Mouse (Mus musculus) adrenal gland, postnatal 10 days (tissue): ENCODE results near the gene Usp8. TPM values are rescaled to one million over a fixed set of nuclear protein-coding genes. Genes with fewer than 3 reads are reported as not detected.
A peak's percentile ranks its signal among the peaks of the same experiment; 100 is the strongest.

Experiments
- DNase-seq: peaks from one replicate; pipeline ENCODE4 v3.0.0; 2021; ENCODE audit warnings: mixed read lengths
- long read RNA-seq, 2 experiments: library from polyadenylated mRNA; stranded (forward); transcript quantifications; one replicate each; pipeline ENCODE4 v2.0.0; 2021
- total RNA-seq, 2 experiments: library from RNA; stranded (reverse); gene quantifications; 2 replicates each; pipeline ENCODE4 v1.2.3; 2021

Usp8 gene
- 10 to 100 TPM; 55.5 to 59.3 TPM for total RNA-seq
- long read RNA-seq, experiment 1, full-length matches to known transcripts: 29 of 56 reads
- long read RNA-seq, experiment 1, partial matches to known transcripts: 19 of 56 reads
- long read RNA-seq, experiment 1, other reads (novel, unspliced or antisense): 8 of 56 reads
- long read RNA-seq, experiment 2, full-length matches to known transcripts: 44 of 56 reads
- long read RNA-seq, experiment 2, partial matches to known transcripts: 2 of 56 reads
- long read RNA-seq, experiment 2, other reads (novel, unspliced or antisense): 10 of 56 reads

DNA sequence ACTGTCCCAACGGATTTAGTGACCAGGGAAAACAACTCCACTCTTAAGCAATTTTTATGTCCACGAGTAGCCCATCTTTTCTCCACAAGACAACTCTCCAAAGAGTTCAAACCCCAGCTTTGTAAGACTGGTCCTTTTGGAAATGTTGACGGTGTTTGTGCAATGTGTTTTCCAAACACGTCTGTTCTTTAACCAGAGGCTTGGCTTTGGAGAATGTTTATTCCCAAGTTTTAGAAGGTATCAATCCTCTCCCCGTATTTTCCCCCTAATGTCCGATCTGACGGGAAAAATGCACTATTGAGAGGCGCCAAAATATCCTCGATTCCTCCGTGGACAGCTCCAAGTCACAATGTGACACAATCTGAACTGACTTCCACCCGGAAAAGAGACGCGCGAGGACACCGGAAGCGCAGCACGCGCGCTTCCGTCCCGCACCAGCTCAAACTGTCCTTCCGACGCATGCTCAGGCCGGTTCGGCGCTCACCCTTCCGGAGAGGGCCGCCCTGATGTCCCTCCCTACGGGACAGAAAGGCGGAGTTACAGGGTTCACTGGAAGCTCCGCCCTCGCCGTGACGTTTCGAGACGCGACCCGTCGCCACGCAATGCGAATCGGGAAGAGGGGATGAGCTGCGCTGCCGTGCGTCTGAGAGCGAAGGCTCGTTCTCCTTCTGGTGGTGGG is at the start of gene Usp8:
TSS of gene Usp8 (plus strand) at position 570 of the 679 bp plus-strand sequence.
- DNase-seq: peak; percentile 99

DNA sequence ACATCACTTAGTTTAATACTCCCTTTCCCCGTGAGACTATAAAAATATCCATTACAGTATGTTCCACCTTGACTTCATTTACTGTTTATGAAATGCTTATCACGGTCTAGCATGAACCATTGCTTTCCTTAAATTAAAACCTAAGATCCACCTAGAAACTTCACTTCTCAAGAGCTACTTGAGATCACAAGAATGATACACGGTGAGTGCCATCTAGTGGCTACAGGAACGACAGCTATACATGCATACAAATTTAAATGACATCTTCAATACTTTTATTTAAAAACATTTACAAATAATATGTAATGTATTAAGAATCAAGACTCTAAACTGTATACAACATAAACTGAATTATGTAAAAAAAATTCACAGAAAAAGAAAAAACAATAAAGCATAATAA is 43.6 kb upstream of the Usp8 start:
- peak; percentile 47 for DNase-seq

DNA sequence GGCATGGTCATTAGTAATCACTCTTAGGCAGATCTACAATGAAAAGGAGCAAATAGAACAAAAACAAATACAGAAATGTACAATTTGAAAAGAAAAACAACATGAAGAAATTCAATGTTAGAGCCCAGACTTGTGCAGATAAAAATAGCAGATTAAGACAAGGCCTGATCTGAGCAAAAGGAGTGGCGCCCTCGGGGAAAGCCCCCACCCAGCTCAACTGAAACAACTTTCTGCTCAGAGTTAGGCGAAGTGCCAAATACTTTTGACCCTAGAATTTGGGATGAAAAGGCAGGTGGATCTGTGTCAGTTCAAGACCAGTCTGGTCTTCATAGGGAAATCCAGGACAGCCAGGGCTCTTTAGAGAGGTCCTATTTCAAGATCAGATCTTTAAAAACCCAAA is 41.1 kb upstream of the Usp8 start:
- DNase-seq: no peak

DNA sequence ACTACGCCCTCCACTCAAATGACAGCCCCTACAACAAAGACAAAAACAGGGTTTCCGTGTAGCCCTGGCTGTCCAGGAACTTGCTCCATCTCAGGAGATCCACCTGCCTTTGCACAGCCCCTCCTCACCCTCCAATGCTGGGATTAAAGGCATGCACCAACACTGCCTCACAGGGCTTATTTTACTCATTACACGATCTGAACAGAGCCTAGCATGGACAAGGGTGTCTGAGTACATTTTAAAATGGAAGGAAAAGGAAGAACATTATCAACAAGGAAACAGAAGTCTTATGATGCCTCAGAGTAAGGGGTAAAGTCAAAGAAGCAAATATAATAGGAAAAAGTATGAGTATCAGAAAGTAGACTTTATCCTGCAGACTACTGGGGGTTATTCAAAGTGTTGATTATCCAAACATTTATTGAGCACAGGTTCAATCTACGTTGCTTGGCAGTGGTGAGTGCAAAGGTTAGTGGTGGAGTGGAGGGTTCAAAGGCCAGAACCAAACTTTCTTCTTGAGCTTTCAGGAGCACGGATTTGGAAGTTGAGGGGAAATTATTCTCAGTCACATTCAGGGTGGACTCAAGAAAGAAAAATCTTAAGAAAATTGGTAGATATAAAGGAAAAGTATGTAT is 38.4 kb upstream of the Usp8 start:
- no peak for DNase-seq

DNA sequence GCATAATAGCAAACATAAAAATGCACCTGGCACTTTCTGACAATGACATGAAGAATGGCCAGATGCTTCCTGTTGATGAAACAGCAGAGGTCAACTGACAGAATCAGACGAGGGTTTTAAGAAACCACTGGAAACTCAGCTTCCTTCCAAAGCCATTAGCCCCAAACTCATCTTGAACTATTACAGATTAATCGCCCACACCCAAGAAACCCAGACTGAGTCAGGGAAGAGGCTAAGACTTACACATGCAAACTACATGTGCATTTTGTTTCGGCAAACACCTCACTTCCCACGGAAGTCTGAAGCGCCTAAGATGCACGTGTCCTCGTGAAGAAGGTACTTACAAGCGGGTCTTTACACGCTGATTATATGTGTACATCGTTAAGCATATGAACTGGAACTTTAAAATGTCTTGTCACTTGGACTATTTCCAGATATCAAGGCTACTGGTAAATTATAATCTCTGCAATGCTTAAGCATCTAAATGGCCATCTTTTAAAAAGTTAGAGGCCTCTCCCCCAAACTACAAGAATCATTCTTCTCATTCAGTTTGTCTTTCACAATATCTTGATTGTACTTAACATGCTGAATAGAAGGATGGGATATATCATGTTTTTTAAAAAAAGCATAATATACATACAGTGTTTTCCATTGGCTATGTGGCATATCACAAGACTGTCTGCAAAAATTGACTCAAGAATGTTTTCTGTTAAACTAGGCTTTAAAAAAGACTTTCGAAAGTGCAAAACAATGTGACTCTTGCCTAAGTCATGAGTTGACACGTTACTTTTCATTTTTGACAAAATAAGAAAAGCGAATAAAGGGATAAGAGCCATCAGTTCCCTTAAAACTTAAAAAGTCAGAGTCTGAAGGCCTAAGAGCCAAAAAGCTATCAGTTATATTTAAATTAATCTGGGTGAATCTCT is 33.5 kb upstream of the Usp8 start:
- no peak for DNase-seq

DNA sequence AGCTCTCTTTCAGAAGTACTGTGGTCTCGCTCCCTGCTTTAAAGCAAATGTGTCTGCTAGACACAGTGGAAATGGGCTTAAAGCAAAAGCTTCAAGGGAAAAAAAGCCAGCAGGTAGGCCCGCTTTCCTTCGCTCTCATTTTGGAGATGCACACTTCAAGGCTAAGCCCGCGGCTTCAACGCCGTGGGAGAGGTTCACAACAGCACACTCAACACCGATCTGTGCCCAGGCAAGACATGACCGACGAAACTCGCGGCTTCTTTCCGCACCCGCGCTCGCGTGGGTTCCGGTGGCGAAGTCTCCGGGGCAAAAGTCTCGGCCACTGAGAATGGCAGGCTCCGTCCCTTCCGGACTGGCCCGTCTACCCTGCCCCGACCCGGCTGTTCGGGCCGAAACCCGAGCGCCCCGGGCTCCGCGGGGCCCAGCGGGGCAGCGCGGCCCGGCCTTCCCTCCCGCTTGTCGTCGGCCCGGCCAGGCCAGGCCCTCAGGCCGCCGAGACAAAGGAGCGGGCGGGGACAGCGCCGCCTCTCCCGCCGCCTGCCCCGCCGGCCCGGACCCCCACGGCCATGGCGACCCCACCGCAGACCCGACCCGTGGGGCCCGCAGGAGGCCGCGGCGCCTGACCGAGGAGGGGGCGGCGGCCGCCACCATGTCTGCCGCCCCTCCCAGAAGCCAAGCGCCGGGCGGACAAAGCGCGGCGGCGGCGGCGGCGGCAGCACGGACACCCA is 32.5 kb upstream of the Usp8 start:
- DNase-seq: peak; percentile 65

DNA sequence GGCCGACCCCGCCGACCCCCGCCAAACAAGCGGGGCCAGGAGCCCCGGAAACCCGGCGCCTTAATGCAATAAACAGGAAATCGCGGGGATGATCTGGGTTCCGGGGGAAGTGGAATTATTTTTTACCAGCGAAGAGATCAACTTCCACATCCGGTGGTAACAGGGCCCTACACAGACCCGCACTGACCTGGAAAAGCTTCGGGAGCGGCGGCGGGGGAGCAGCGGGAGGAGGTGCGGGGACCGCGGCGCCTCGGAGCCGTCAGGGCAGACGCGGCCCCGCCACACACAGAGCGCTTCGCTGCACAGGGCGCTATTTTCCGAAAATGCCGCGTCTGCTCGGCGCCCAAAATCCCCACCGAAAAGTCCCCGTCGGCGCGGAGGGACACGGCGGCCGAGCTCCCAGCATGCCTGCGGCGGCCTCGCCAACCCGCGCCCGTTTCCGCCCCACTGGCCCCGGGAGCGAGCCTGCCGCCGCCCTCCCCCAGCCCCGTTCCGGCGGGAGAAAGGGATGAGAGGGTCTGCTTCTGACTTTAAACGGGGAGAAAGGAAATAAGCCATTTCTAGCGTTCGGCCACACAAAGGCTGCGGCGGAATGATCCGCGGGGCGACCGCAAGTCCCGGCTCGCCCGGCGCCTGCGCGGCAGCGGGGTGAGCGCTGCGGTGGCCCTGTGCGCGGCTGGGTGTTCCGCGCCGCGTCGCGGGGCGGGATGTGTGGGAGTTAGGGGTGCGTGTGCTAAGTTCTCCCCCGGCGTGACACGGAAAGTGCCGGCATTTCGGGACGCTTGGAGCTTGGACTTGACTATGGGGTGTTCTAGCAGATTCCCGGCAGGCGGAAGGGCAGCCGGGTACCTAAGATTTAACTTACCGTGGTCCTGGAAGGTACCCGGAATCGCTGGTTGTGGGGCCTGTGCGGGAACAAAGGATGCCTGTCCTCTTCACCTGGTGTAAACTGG is 31.7 kb upstream of the Usp8 start:
- peak; percentile 89 for DNase-seq

DNA sequence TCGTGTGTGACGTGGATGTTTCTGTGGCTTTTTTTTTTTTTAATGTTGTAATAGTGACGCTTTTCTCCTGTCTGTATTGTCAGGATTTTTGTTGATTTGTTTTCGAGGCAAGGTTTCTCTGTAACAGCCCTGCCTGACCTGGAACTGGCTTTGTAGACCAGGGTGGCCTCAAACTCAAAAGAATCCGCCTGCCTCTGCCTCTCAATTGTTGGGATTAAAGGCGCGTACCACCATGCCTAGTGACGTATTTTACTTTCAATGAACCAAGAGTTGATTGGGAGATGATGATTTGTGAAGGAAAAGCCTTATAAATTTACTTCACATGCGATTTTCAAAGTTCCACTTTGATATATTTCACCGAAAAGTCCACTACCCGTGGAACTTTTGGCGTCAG is 31.0 kb upstream of the Usp8 start, which contains the start of gene Gabpb1:
TSS of gene Gabpb1 (minus strand) at position 216 of the 394 bp plus-strand sequence.
- DNase-seq: no peak

DNA sequence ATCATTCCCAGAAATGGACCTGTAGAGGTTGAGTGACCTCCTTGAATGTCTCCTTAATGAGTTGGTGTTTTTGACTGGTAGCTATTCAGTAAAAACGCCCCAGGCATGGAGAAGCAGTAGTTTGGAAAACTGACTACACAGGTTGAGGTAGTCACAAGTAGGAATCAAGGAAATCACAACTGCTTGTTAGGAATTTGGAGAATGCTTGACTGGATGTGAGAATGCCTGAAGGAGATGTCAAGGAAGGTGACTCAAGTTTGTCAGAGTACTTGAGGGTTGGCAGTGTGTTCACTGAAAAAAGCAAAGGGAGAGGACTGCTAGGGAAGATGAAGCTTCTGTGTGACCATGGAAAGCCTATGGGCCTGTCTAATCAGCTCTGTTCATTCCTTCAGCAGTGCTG is 29.8 kb upstream of the Usp8 start:
- DNase-seq: no peak

DNA sequence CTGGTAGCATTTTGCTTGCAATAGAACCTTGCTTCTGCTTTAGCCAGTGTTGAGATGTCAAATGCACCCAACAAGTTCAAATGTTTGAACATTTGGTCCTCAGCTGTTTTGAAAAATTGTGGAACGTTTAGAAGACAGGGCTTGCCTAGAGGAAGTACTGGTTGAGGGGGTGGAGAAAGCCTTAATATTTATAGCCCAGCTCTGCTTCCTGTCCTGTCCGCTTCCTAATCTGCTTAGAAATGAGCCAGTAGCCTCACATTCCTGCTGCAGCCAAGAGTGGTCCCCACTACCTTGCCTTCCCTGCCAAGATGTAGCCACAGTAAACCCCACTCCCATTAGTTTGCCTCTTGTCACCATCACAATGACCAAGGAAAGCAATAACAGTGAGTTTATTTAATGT is 24.8 kb upstream of the Usp8 start:
- no peak for DNase-seq

DNA sequence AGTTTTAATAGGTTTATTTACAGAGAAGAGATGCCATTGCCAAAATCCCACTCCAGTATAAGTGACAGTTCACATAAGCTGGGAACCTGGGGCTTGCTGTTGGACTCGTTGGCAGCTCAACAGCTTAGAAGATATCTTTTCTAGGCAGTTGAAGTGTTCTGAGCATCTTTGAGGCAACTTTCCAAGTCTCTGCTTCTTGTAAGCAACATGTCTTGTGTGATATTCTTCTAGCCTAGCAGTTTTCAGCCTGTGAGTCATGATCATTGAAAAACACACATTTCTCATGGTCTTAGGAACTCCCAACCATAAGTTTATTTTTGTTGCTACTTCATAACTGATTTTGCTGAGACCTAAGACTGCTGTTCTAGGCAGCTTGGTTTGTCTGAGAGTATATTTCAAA is 24.2 kb upstream of the Usp8 start:
- DNase-seq: no peak

DNA sequence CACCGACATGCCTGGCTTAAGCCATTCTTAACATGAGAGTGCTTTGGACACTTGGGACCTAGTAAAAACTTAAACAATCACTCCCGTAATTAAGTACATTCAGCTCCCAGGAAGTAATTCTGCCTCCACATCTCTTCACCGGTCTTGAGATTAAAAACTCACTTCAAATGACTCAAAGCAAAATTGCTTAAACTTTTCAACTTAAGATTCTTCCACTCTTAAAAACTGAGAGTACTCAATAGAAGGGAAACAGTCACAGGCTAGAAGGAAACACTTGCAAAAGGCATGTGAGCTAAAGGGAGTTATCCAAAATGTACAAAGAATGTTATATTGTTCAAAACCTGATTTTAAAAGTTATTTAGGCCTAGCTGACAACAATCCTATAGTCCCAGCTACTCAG is 15.8 kb upstream of the Usp8 start:
- DNase-seq: no peak

DNA sequence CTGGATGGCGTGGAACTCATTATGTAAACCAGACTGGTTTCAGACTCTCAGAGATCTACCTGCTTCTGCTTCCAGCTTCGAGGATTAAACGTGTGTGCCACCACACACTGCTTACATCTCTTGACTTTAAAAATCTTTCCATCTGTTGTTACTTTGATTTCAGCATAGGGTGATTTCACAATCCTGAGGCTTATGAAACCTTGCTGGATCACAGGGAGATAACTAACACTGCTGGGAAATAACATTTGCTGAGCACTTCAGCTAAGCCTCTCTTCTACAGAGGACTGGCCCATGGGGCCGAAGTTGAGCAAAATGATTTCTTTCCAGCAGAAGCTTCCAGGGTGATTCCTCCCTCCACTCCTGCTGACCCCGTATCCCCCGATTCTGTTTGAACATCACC is 11.8 kb upstream of the Usp8 start:
- no peak for DNase-seq

DNA sequence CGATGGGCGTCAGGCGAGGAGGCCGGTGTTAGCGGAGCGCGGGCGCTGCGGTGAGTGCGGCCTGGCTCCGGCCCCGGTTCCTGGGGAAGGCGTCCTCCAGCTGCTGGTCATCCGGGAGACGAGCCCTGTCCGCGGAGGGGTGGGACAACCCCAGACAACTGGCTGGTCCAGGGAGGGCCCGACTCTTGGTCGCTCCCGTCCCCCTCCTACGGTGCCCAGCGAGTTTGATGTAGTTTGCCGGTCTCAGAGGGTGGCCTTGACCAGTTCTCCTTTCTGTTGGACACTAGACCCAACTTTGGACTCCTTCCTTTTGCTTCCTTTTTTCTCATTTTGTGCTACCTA is 281 bp downstream of the Usp8 start:
- no peak for DNase-seq

DNA sequence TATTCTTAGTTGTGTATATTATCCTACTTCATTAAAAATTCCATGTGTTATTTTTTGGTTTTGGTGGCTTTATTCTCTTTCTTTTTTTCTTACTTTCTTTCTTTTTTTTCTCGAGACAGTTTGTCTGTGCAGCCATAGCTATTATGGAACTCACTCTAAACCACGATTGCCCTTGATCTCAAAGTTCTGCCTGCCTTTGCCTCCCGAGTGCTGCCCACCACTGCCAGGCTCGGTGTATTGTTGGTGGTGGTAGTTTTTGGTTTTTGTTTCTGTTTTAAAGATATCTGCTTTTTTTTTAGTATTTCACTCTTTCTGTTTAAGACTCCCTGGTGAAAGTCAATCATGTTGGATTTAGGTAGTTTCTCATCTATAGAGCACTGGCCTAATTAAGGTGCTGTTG is 1.2 kb downstream of the Usp8 start:
- no peak for DNase-seq

DNA sequence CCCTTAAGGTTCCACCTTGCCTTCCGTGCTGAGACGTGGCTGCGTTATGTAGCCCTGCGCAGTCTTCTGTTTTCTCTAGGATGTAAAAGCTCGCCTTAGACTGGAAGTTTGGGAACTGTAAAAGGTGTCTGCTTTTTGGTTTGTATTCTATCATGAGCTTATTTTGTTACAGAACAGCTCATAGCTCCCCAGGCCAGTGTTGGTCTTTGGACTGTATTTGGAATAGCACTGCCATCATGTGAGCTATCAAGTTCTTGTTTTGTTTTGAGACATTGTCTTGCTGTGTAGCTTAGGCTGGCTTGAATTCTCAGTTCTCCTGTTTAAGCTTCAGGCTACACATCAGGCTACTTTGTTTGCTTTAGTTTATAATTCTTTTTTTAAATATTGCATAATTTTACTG is 5.4 kb downstream of the Usp8 start:
- DNase-seq: no peak

DNA sequence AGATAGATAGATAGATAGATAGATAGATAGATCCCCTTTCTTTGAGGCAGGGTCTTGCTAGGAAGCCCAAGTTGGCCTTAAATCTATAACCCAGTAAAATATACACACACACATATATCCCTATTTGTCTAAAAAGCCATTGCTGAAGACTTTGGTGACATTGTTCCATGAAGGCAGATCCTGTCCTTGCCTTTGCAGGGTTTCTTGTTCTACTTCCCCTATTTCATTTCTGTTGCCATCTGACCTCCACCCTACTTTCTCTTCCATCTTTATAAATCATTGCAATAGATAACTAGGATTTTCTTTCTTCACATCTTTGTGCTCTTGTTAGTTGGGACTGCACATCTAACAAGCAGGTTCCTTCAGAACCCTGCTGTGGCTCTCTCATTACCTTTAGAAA is 5.8 kb downstream of the Usp8 start:
- no peak for DNase-seq

DNA sequence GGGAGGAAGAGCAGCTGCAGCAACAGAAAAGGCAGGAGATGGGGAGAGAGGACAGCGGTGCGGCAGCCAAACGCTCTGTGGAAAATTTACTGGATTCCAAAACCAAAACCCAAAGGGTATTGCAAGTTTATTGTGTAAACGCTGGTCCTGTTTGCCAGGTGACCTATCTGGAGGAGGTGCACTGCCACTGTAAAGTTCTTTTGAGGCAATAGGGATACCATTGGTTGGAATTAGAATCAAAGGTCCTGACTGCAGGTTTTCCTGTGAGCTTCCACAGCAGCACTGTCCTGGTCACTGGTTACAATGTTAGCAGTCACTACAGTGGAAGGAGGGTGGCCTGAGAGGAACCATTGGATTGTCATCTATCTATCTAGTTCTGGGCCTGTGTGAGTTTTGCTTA is 22.1 kb downstream of the Usp8 start:
- DNase-seq: peak; percentile 19

DNA sequence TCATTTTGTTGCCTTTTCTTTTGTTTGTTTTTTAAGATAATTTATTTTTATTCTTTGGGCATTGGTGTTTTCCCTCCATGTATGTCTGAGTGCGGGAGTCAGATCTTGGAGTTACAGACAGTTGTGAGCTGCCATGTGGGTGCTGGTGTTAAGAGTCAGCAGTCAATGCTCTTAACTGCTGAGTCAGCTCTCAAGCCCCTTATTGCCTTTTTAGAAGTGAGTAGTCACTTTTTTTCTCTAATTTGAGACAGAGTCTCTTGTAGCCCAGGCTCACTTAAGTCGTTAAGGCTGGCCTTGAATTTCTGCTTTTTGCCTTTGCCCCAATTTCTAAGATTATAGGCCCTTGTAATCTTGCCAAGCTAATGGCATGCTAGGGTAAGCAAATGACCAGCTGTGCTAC is 23.4 kb downstream of the Usp8 start:
- no peak for DNase-seq

DNA sequence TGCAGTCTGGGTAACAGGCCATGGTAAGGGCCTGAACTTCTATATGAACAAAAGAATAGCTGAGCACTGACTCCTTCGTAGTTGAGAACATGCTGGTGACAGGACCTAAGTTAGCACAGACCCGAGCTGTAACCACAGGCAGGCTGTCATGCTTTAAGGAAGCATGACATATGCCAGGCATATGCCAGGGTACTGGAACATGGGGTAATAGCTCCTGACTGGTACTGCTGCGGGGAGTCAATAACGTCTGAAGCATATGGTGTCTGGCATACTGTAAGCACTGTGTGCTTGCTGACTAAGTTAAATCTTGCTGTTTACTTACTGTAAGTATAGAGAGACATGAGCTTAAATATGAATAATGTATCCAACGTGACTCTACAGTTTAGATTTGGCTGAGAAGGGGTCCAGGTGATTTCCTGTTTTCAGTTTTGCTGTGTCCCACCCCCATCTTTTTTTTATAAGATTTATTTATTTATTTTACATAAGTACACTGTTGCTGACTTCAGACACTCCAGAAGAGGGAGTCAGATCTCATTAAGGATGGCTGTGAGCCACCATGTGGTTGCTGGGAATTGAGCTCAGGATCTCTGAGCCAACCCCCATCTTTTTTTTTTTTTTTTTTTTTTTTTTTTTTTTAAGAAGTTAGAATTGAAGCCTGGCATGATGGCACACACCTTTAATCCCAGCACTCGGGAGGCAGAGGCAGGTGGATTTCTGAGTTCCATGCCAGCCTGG is 28.4 kb downstream of the Usp8 start:
- no peak for DNase-seq
